Mouse (Mus musculus) C2C12 (cell line): ENCODE measurements around the gene Dab2ip.

ENCODE experiments used
- CTCF ChIP-seq: IDR thresholded peaks from one replicate; pipeline ENCODE4 v1.5.1; 2011; ENCODE audit not compliant: control insufficient read depth, insufficient read depth, insufficient read length
- MAX ChIP-seq: IDR thresholded peaks from one replicate; pipeline ENCODE4 v1.6.1; 2011; ENCODE audit warnings: mild to moderate bottlenecking, control low read depth

GRCm38 (mm10) chr2:35662738-35663550 is 104.9 kb downstream of the Dab2ip start:
- TF ChIP-seq CTCF (no peak), MAX (no peak)
